Mouse (Mus musculus): Measurements from ENCODE around the gene Smpd4.

GRCm38 (mm10) chr16:17633481-17634181 lies 14.5 kb downstream of the Smpd4 start:
- TF ChIP-seq CTCF (IDR thresholded peaks at IDR 0.05; ENCODE audit: extremely low read depth, insufficient read depth, insufficient read length, insufficient replicate concordance) (no peak), POLR2A (IDR thresholded peaks at IDR 0.05; ENCODE audit: low read depth, low read length) (no peak)
